Mouse (Mus musculus) monocyte, adult 2 months (primary cell): ENCODE measurements around the gene Cdyl.
"Not testable (repeated sequence)": the region's sequence is repeated elsewhere in the genome, so short reads cannot be mapped to it uniquely, and the experiment has no call there.

ENCODE experiments used
- DNase-seq, 2 experiments: peaks; one replicate each; pipeline ENCODE4 v3.0.0; 2022; ENCODE audit warnings: low spot score in 2 of 2, low read depth in 1 of 2

The Cdyl gene

DNA sequence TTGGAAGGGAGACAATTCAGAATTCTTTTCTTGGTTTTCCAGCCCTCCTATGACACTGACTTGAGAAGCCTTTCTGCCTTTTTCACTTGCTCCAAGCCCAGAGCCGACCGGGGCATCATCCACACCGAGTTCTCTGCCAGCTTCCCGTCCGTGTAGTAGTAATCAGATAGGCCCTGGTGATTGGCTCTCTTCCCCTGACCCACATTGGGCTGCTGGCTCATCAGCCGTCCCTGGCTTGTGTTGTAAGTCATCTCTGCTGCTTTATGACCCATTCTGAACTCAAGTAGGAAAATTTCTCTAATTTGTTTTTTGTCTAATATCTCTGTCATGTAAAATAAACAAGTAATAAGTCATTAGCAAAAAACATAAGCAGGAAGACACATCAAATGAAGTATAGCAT is 173.0 kb downstream of the Cdyl start:
- DNase-seq = no peak

DNA sequence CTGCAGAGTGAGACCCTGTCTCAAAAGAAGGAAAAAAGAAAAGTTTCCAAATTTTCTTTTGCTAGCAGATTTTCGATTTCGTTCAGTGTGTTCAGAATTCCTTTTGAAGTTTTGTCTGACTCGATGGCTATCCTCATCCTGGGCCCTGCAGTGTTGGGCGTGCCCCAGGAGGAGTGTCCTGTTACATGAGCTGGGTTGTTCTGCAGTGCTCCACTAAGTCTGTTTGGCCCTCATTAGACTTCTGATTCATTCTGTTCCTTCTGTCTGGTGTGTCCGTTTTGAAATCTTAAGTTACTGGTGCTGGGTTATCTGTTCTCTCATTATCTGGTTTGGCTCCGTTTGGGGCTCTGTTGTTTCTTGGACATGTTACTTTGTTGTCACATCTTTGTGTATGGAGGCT is 174.3 kb downstream of the Cdyl start:
- DNase-seq = no peak

DNA sequence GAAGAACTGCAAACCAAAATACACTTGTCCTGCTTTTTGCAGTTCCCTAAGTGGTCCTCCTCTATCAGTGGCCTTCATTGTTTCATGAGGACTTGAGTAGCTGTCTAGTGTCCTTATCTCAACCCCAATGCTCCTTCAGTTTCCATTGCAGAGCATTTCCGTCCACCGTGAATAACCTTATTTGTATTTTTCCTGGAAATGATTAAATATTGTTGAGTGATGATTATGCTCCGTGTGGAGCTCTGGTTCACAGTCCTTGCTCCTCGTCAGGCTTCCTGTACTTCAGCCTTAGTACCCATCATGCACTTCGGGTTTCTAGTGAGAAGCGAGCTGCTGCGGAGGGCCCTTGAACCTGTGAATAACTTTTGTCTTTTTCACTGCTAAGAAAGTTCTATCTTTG is 176.0 kb downstream of the Cdyl start:
- DNase-seq = no peak

DNA sequence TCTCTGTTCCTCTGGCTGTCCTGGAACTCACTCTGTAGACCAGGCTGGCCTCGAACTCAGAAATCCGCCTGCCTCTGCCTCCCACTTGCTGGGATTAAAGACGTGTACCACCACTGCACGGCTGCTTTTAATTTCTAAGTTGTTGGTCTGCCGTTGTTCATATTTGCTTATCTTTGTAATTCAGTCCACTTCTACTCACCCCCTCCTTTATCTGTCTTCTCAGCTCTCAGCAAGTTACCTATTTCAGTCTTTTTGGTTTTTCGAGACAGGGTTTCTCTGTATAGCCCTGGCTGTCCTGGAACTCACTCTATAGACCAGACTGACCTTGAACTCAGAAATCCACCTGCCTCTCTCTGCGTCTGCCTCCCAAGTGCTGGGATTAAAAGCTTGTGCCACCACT is 176.9 kb downstream of the Cdyl start:
- DNase-seq = not testable (repeated sequence)

DNA sequence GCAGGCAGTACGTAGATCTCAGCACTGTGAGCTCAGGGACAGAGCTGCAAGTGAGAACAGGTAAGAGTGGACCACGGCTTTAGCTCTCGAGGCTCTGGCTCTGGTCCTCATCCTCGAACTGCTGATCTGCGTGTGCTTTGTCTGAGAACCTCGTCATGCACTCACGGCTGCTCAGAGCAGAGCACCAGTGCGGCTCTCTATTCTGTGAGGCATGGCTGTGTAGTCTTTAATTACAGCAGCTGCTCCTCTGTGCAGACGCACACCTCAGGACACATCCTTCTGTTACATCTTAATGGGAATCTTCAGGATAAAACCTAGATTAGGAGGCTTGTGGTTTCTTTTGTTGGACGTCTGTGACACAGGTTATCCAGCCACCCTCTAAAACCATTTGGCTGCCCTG is 180.5 kb downstream of the Cdyl start:
- DNase-seq = no peak

DNA sequence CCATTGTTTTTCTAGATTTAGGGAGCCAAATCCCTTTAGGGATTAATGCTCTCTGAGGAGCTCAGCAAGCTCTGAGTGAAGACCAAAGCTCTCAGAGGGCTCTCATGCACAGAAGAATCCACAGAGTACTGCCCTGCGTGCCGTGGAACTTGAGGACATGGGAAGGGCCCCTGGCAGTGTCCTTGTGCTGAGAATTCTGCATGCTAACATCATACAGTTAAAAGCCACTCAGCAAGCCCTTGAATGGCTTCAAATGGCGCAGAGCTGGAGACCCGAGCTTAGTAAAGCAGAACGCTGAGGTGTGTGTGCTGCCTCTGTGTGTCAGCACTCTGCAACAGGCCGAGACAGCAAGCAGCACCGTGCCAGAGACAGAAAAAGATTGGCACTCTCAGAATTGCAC is 183.8 kb downstream of the Cdyl start:
- DNase-seq = no peak

DNA sequence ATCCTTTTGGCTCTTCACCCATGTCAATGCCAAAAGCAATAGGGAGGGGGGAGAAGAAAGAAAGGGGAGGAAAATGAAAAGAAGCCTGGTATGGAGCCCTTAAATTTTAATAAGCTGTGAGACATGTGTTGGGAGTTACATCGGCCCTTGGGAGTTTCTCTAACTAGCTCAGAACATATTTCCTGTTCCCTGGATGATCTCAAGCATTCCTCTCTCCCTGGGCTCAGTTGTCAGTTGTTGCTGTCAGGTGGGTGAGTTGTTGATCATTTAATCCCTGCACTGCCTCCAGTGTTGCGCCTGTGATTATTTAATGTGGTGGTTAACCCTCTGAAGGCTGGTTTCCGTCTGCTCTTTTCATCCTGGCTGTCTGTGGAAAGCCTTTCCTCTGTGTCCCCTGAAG is 185.7 kb downstream of the Cdyl start:
- no peak for DNase-seq

DNA sequence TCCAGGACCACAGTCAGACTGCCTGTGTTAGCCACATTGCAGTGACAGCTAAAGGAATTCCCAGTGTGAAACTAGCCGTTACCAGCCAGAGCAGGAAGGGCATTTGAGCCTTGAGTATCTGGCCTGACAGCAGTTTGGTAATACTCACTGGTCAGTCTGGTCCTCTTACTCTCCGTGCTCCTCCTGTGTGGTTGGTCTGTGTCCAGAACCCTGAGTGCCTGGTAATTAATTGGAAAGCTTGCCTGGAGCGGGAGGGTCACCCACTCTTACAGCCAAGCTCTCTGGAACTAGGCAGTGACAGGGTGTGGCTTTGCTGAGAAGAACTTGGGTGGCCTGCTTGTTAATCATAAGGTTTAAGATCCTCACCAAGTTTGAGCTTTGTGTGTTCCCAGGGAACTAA is 189.1 kb downstream of the Cdyl start:
- no peak for DNase-seq

DNA sequence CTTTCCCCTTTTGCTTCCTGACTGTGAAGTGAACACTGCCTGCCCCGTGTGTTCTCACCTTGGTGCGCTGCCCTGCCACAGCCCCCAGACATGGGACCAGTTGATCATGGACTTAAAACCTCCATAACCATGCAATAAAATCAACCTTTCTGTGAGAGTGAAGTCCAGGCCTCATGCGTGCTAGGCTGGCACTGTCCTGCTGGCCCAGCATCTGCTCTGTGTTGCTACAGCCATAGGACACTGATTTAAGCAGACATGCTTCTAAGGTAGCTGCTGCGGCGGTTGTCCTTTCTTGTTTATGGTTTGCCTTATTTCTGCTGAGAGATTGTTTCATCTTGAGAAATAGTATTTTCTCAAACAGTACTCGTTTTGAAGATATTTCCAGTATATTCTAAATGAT is 191.9 kb downstream of the Cdyl start:
- DNase-seq = no peak

DNA sequence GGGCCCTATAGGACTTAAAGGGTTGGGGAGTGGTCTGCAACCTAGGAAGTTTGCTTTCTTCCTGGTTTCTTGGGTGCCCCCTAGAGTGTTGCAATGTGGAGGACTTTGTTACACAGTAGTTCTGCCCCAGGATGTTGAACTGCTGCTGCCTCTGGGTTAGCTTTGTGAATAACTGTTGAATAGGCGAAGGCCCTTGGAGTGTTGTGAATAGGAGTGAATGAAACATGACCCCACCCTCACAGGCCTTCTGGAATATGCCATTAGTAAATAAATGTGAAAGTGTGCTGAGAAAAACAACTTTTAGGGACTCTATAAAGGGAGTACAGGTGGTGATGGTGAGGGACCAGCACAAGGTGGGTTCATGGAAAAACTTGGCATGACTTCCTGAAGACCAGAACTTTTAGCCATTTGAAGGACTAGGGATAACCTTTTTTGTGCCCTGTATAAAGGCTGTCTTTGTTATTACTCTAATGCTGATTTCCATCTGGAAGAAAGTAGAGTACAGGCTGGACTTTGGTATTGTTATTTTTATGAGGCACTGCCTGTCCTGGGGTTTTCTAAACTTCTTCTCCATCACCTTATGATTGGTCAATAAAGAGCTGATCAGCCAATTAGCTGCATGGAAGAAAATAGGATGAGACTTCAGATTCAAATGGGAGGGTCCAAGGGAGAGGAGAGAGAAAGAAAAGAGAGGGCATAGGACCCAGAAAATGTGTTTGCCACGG is 193.4 kb downstream of the Cdyl start:
- DNase-seq = no peak

DNA sequence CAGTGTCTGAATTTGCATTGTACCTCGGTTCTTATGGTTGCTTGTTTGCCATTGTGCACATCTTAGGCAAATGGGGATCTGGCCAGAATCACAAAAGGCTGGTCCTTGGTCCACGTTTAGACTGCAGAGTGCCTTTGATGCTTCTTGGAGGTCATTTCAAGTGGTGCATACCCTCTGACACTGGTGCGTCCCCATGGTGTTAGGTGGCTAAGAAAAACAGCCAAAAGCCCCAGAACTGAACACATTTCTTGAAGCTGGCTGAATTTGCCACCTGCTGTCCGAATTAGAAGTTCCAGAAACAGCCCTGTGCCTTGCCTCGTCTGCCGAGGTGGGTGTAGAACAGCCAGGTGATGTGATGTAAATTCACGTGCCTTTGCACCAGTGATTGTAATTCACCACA is 197.9 kb downstream of the Cdyl start:
- no peak for DNase-seq

DNA sequence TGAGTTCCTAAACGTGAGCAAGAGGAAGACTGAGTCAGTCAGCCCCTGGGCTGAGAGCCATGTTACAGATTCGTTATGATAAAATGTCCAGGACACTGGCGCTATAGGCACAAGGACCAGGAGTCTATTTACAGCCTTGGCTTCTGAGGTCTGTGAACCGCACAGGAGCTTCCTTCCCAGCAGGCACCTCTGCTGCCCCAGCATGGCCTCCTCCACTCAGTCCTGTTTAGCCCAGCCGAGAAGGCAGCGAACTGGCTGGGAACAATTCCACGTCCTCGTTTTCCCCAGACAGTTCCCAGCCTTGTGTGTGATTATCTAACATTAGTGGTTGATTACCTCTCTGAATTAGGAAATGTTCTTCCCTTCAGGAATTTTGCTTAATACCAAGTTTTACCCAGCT is 201.3 kb downstream of the Cdyl start:
- DNase-seq = no peak

DNA sequence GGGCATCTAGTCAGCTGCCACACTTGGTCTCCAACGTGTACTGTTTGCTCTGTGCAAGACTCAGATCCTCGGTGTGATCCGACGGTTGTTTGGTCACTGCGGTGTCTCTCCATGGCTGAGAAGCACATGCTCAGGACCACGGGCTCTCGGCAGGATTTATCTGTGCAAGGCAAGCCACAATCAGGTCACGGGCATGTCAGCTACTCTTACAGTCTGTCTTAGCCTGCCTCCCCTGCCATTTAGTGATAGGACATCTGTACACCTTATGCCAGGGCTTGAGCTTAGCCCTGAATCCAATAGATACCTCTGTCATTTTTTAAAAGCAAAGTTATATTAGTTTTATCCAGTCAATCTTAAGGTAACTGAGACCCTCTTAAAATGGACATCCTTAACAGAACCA is 211.0 kb downstream of the Cdyl start:
- no peak for DNase-seq

DNA sequence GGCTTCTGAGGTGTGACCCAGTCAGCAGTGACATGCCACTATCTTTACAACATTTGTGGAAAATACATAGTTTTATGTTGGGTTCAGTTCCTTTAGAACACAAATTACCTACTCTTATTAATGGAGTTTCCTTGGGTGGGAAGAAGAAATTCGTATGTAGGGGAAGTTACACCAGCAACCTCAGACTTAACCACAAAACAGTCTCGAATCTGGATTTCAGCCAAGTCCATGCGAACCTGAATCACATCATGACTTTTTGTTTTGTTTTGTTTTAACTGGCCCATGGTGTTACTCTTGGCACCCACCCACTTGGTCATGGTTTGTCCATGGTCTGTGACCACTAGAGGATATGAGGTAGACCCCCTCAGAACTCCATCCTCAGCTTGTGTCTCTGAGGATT is 211.5 kb downstream of the Cdyl start:
- DNase-seq = no peak

DNA sequence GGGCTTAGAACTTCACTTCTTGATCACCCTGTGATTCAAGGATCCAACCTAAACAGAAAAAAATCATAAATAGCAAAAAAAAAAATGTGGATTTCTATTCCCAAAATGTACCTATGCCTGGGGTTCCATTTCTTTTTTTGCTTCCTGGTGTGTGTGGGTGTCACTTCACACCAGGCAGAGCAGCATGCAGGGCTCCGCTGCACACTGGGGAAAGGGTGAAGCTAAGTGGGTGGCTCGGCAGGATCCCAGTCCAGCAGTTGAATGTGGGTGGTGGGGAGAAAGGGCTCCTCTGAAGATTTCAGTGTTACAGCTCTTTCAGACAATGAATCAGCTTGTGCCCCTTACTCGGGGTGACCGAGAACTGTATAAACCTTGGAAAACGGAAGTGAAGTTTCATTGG is 215.8 kb downstream of the Cdyl start:
- DNase-seq = no peak

DNA sequence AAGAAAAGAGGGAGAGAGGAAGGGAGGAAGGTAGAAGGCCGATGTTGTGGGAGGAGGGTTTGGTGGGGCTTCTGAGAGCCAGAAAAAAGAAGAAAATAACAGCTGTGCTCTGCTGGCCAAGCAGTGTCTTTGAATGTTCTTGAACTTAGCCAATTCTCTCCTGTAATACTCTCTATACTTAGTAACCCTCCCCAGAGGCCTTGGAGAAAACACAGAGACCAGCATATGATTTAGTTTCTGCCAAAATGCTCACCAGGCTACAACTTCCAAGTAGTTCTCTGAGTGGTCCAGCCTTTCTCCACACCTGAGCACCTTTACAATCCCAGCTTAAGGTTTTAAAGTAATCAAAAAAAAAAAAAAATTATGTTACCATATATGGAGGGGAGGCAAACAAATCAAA is 218.6 kb downstream of the Cdyl start:
- no peak for DNase-seq

DNA sequence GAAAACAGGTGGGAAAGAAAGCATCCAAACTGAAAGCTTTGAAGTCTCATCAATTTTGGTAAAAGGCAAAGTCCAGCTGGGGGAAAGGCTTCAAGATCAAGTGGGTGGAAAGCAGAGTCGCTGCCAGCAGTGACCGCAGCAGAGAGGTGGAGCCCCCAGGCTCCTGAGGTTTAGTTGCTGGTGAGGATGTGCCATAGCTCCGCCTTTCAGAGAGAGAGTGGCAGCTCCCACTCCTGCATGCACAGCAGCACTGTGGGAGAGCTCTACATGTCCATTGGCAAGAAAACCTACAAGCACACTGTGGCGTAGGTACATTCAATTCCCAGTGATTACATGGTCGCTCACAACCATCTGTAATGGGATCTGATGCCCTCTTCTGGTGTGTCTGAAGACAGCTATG is 219.4 kb downstream of the Cdyl start:
- DNase-seq = no peak

DNA sequence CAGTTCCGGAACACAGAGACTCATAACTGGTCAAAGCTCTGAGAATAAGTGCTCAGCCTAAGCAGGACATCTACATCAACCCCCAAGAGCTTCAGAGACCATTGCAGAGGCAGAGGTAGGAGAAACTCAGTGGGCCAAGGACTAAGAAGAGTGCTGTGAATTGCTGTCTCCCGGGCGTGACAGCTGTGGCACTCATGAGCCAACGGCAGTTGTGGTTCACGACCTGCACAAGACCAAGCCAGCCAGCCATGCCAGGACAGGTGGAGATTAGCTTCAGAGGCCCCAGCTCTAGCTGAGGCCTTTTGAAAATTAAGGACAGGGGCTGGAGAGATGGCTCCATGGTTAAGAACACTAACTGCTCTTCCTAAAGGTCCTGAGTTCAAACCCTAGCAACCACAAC is 219.9 kb downstream of the Cdyl start:
- no peak for DNase-seq

DNA sequence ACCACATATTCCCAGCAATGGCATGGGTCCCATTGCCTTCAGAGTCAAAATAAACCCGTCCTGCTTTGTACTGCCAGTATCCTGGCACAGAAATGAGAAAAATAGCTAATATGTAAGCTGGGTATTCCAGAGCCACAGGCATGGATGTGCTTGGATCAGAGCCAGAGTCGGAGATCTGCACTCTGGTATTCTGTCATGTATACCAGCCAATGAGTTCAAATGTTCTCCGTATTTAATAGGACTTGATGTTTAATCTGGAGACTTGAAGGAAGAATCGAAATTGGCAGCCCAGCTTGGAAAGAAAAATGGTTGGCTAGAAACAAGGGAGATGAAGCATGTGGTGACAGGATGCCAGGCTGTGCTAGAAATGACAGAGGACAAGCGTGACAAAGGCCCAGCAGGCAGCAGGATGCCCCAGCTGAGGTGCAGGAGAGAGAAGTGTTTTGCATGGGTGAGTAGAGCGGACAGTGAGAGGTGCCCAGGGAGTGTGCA is 221.0 kb downstream of the Cdyl start:
- DNase-seq = no peak

DNA sequence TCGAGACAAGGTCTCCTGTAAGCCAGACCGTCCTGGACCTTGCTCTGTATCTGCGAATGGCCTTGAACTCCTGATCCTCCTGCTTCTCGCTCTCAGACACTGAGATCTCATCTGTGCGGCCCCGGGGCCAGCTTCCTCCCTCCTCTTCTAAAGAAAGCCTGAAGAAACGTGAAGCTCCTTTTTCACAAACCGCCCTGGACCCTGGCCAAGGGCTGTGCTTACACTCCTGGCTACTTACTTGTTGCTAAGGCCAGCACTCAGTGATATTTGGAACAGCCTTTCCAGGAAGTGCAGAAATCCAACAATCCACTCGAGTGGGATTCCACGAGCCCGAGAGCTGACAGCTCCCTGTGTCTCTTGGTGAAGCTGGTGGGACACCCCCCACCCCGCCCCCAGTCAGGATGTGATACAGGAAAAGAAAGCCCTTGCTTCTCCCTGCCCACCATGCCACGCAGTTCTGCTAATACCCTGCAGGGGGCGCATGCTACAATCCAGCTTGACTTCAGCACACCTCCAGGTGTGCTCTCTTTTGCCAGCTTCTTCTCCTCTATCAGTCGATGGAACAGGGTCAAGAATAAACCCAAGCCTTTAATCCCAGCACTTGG is 226.6 kb downstream of the Cdyl start:
- DNase-seq = peak in 1 of 2 experiments; percentile 8

DNA sequence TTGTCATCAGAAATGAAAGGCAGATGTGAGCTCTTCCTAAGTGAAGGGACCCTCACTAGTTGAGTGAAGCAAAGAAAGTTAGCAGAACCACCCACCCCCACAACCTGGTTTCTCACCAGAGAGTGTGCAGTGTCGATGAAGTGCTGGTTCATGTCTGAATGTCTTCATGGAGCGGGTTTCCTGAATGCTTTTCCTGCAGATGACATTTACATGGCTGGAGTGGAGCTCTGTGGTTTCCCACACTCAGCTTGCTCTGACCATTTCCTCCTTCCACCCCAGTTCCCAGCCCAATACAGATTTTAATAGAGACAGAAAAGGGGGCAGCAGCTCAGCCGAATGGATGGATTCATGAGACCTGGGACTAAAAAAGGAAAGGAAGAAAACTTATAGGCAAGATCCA is 233.2 kb downstream of the Cdyl start:
- DNase-seq = no peak

DNA sequence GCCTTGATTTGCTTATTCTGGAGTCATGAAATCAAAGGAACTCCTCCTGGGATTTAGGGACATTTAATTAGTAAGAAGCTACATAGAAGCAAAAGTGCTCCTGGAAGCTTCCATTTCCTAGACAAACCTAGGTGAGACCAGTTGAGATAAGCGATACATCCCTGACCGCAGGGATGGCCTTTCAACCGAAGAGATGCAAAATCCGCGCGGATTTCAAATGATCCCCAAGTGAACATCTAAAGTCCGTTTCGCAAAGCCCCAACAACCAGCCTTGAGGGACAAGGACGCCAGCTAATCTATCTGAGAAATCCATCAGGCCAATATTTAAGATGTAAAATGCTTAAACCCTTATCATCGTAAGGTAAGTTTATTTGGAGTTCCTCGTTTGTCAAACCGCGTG is 245.7 kb downstream of the Cdyl start:
- DNase-seq = no peak

DNA sequence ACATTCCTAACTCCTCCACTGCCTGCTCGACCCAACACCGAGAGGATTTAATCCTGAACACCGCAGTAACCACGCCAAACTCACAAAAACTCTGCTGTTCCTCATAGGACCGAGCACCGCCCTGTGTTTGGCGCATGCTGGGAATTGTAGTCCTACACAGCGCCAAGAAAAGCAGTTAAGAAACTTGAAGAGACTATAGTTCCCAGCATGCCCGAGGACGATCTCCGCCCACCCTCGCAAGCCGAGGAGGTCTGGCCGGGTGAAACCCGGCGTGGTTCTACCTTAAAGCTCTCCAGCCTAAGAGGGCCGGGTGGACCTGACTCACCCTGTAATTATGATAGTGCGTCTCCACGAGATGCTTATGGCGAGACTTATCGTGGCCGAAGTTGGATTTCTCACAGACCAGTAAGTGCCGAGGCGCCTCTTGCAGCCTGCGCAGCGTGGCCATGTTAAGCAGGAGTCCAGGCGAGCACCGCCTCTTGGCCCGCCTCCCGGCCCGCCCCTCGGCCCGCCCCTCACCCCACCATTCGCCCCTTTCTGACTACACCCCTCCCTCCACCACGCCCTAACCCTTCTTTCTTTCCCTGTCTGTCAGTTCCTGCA is 246.3 kb downstream of the Cdyl start, which contains the start of gene Rpp40:
TSS of gene Rpp40 (minus strand) at position 481 of the 603 bp plus-strand sequence.
- peak; percentile 67 to 79 for DNase-seq
